Mouse (Mus musculus): ENCODE measurements around the gene Rnf41.

DNA sequence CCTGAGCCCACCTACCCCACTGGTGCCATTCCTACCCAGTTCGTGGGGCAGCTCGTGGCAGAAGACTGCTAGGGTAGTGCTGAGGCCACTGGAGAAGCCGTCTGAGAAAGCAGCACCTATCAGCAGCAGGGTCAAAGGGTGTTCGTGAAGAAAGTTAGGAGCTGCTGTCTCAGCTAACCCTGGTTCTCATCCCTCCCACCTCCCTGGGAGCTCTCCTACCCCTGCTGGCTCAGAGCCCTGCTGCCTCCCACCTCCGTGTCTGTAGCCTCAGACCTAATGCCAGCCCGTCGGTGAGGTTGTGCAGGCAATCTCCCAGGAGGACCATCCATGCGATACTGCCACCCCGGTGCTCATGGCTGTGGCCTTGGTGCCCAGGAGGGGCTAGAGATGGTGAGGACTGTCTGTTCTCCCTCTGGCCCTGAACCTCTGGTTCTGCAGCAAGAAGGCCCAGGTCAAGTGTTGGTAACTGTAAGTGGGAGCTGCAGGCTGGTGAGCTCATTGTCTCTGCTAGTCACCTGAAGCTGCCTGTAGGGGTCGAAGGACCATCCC lies 14.7 kb upstream of the Rnf41 start:
- TF ChIP-seq POLR2A (IDR thresholded peaks at IDR 0.05; ENCODE audit: low read depth, low read length): no peak
- TF ChIP-seq CTCF (IDR thresholded peaks at IDR 0.05; ENCODE audit: extremely low read depth, insufficient read depth, insufficient read length, insufficient replicate concordance): no peak

All from spleen, adult 2 months (tissue).